Mouse (Mus musculus) stomach, postnatal 0 days (tissue): ENCODE results near the gene Kirrel3. TPM values are rescaled to one million over a fixed set of nuclear protein-coding genes. Genes with fewer than 3 reads are reported as not detected.

Experiments used
- ATAC-seq: fragments of 200-750 bp; cut with Nextera tagmentation; 2 replicates; pipeline ENCODE4 v1.8.0; 2017; ENCODE audit not compliant: low FRiP score, low TSS enrichment
- DNase-seq: peaks from one replicate; pipeline ENCODE4 v3.0.0-alpha.2; 2016; ENCODE audit warnings: low spot score
- H3K27ac ChIP-seq: fragments of 300-500 bp; sonication (generic); replicated peaks from 2 replicates; pipeline ENCODE4 v1.5.1; 2014; ENCODE audit warnings: mild to moderate bottlenecking, control low read depth
- H3K27me3 ChIP-seq: fragments of 300-500 bp; sonication (generic); 2 replicates; pipeline ENCODE4 v1.6.1; 2014; ENCODE audit warnings: low read length; ENCODE audit not compliant: control insufficient read depth, insufficient read depth
- H3K36me3 ChIP-seq: fragments of 300-500 bp; sonication (generic); 2 replicates; pipeline ENCODE4 v1.6.1; 2014; ENCODE audit warnings: low read length, mixed read lengths; ENCODE audit not compliant: control insufficient read depth, insufficient read depth
- H3K4me1 ChIP-seq: fragments of 300-500 bp; sonication (generic); replicated peaks from 2 replicates; pipeline ENCODE4 v1.6.1; 2014; ENCODE audit warnings: antibody characterized with exemption; ENCODE audit not compliant: control insufficient read depth, insufficient read depth
- H3K4me2 ChIP-seq: fragments of 300-500 bp; sonication (generic); replicated peaks from 2 replicates; pipeline ENCODE4 v1.6.1; 2014; ENCODE audit warnings: low read depth, mild to moderate bottlenecking, control low read depth, moderate library complexity
- H3K4me3 ChIP-seq: fragments of 300-500 bp; sonication (generic); 2 replicates; pipeline ENCODE4 v1.5.1; 2014; ENCODE audit warnings: low read depth, low read length, control low read depth
- H3K9ac ChIP-seq: fragments of 300-500 bp; sonication (generic); 2 replicates; pipeline ENCODE4 v1.6.1; 2014; ENCODE audit warnings: mild to moderate bottlenecking, low read length, control low read depth, mixed read lengths
- H3K9me3 ChIP-seq: fragments of 300-500 bp; sonication (generic); 2 replicates; pipeline ENCODE4 v1.6.1; 2016; ENCODE audit warnings: low read length; ENCODE audit not compliant: control insufficient read depth
- CTCF ChIP-seq: IDR thresholded peaks from 2 replicates; pipeline ENCODE4 v1.5.1; 2016; ENCODE audit warnings: antibody characterized with exemption, low read depth, mild to moderate bottlenecking, moderate library complexity
- EP300 ChIP-seq: optimal IDR thresholded peaks from 2 replicates; pipeline ENCODE3; 2016; ENCODE audit warnings: antibody characterized with exemption
- WGBS: fragments of 180-500 bp; shearing (Covaris S2); extraction: QIAGEN DNeasy Blood & Tissue Kit; methylation state at CpG from one replicate; pipeline ENCODE4 v1.1.7; 2014; 5-methylcytosine and 5-hydroxymethylcytosine counted together
- polyA plus RNA-seq: library from polyadenylated mRNA; unstranded; fragments of >200 nt; fragmentation: Nextera tagmentation; extraction: Ambion mirVana; gene quantifications from 2 replicates; pipeline ENCODE4 v1.2.1, GENCODE M21; 2015

The Kirrel3 gene
- 1.3 and 1.4 TPM in 2 replicates for polyA plus RNA-seq

DNA sequence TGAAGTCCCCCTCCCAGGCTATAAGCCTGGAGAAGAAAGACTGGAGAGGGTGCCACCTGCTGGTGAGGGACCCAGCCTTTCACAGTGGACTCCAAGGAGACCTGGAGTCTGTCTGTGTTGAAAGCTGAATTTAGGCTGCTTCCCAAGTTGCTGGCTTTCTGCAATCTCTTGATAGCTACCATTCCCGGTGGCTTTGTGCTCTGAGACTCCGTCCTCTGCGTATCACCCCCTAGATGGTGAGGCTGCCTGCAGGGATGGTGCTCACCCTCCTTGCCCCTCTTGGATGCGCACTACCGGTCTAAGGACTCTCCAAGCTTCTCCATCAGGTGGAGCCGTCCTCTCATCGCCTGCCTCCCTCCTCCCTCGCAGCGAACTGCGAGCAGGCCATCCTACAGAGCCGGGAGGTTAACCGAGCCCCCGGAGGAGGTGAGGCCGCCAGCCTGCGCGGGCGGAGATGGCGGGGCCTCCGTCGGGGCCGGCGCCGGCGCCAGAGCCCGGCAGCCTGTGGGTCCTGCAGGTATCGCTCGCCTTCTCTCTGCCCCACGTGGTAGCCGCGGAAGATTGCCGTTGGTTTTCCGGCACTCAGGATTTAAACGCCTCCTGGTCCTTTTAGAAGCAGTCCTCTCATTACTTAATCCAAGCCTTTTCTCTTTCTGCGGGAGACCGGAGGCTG is at the start of gene Kirrel3:
Gene Kirrel3 (plus strand): TSS at position 136 of the 673 bp plus-strand sequence.
- Histone ChIP-seq H3K9ac (0 out of 2 replicates have a peak within 1 kb of the TSS, but pooled peaks have one; percentile 23), H3K4me2 (peak within 1 kb of the TSS; percentile 75), H3K27me3 (0 out of 2 replicates have a peak, but pooled peaks cover 5% of the 10 kb centered on the region), H3K4me1 (0 out of 2 replicates have a peak, but pooled peaks cover 2% of the 10 kb centered on the region), H3K27ac (no peak within 1 kb of the TSS), H3K36me3 (no peaks in the 10 kb centered on the region), H3K9me3 (no peaks in the 10 kb centered on the region), H3K4me3 (peak within 1 kb of the TSS; percentile 37)
- under 1% methylated on average over 35 of the region's 35 CpGs for WGBS
- TF ChIP-seq CTCF (peak; percentile 76), EP300 (no peak)
- ATAC-seq (peak; percentile 76), DNase-seq (peak; percentile 61)

DNA sequence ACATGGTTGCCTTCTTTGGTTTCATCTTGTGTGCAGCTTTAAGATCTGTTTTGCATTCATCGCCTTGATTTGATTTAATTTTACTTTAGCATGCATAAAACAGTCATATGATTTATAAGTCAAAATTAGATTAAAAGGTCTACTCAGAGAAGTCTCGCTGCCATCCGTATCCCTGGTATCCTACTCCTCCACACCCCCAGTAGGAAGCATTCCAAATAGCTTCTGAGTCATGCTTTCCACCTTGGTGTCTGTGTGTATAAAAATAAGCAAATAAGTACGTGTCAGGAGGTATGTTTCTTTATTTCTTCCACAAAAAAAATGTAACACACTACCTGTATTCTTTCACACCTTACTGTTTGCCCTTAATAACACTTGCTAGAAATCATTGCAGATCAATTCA is 45.0 kb upstream of the Kirrel3 start:
- 62% methylated on average over 4 of the region's 4 CpGs for WGBS
- H3K9me3 ChIP-seq, result no peaks in the 10 kb centered on the region
- DNase-seq, result no peak
- H3K4me1 ChIP-seq, result no peaks in the 10 kb centered on the region
- ATAC-seq, result no peak
- H3K9ac ChIP-seq, result no peak overlapping the region
- TF ChIP-seq EP300 (no peak), CTCF (no peak)
- no peak overlapping the region for H3K4me2 ChIP-seq
- no peaks in the 10 kb centered on the region for H3K36me3 ChIP-seq
- H3K27me3 ChIP-seq, result no peaks in the 10 kb centered on the region
- H3K4me3 ChIP-seq, result no peak overlapping the region
- no peak overlapping the region for H3K27ac ChIP-seq

DNA sequence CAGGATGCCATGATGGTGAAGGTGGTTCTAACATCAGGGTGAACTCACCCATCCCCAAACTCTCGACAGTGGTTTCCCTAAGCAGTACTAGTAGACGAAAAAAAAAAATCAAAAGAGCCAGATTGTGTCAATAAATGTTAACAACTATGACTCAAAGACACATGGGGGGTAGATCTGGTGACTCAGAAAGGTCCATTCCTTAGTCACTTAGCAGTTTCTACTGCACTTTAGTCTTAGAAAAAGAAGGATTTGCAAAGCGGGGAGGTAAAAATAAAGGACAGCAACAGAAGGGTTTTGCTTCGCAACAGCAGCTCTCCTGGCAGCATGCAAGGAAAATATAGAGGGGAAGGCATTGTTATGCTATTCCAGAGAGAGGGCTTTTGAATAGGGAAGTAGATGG is 41.7 kb upstream of the Kirrel3 start:
- no peak for TF ChIP-seq EP300
- TF ChIP-seq CTCF, result no peak
- Histone ChIP-seq H3K4me1 (no peaks in the 10 kb centered on the region), H3K27me3 (no peaks in the 10 kb centered on the region), H3K9me3 (no peaks in the 10 kb centered on the region), H3K4me2 (no peak overlapping the region), H3K9ac (no peak overlapping the region), H3K27ac (no peak overlapping the region), H3K4me3 (no peak overlapping the region), H3K36me3 (no peaks in the 10 kb centered on the region)
- DNase-seq (no peak), ATAC-seq (no peak)
- 68% methylated on average over 4 of the region's 4 CpGs for WGBS

GRCm38 (mm10) chr9:34446497-34447350 is 39.0 kb upstream of the Kirrel3 start:
- Histone ChIP-seq H3K9ac (no peak overlapping the region), H3K27ac (no peak overlapping the region), H3K4me3 (no peak overlapping the region), H3K9me3 (no peaks in the 10 kb centered on the region), H3K27me3 (no peaks in the 10 kb centered on the region), H3K4me1 (no peaks in the 10 kb centered on the region), H3K36me3 (no peaks in the 10 kb centered on the region), H3K4me2 (no peak overlapping the region)
- TF ChIP-seq EP300 (no peak), CTCF (no peak)
- DNase-seq (no peak), ATAC-seq (no peak)
- 79% methylated on average over 15 of the region's 15 CpGs for WGBS

DNA sequence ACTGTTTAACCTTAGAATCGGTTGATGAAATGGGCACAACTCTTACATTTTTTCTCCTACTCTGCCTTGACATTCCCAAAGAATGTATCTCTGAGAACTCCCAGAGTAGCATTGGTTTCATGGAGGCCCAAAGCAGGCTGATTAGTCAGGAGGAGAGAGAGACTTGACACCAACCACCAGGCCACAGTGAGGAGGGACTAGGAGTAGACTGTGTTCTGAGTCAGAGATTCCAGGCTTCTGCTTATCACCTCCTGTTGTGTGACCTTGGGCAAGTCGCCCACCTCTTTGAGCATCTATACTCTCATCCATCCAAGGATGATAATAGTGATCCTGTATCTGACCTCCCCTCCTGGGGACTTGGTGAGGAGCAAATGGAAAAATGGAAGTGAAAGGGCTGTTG is 38.0 kb upstream of the Kirrel3 start:
- TF ChIP-seq EP300, result no peak
- DNase-seq (no peak), ATAC-seq (no peak)
- Histone ChIP-seq H3K36me3 (no peaks in the 10 kb centered on the region), H3K4me1 (no peaks in the 10 kb centered on the region), H3K9me3 (no peaks in the 10 kb centered on the region), H3K4me3 (no peak overlapping the region), H3K27ac (no peak overlapping the region), H3K4me2 (no peak overlapping the region), H3K27me3 (no peaks in the 10 kb centered on the region), H3K9ac (no peak overlapping the region)
- 91% methylated on average over 2 of the region's 2 CpGs for WGBS

DNA sequence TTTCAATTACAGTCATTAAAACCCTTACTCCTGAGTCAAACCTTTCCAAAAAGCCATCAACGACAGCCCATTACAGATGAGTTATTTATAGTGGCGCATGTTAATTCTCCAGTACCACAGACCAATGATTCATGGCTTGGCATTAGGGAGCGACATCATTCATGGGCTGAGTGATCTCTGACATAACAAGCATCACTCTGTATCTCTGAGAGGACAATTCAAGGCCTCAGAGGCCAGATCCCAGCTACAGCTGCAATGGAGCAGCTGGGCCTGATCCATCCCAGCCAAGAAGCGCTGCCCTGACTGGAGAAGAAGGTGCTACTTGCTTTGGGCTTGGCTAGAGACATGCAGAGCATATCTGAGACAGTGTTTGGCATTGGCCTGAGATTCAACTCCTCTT is 37.2 kb upstream of the Kirrel3 start:
- 78% methylated on average over 4 of the region's 4 CpGs for WGBS
- DNase-seq, result no peak
- Histone ChIP-seq H3K9ac (no peak overlapping the region), H3K4me1 (no peaks in the 10 kb centered on the region), H3K36me3 (no peaks in the 10 kb centered on the region), H3K4me3 (no peak overlapping the region), H3K9me3 (no peaks in the 10 kb centered on the region), H3K27ac (no peak overlapping the region), H3K27me3 (no peaks in the 10 kb centered on the region), H3K4me2 (no peak overlapping the region)
- no peak for TF ChIP-seq CTCF
- no peak for TF ChIP-seq EP300
- ATAC-seq, result no peak
